Mouse (Mus musculus) adrenal gland, postnatal 10 days (tissue): ENCODE results near the gene Stx8. TPM values are rescaled to one million over a fixed set of nuclear protein-coding genes. Genes with fewer than 3 reads are reported as not detected.

Experiments used
- DNase-seq: peaks from one replicate; pipeline ENCODE4 v3.0.0; 2021; ENCODE audit warnings: mixed read lengths
- microRNA-seq: library from miRNA; unstranded; fragments of <30 nt; microRNA quantifications from one replicate; pipeline ENCODE4 v1.2.0, GENCODE M21; 2021
- total RNA-seq, 2 experiments: library from RNA; stranded (reverse); gene quantifications; 2 replicates each; pipeline ENCODE4 v1.2.3; 2021

The Stx8 gene
- total RNA-seq, 2 experiments from 2014 or later = 33.2 to 34.1 TPM

- DNase-seq = no peak
Observed at GRCm38 (mm10) chr11:68227837-68228236, 261.8 kb downstream of the Stx8 start.

- no peak for DNase-seq
Observed at GRCm38 (mm10) chr11:68228941-68229665, 263.1 kb downstream of the Stx8 start.

- DNase-seq = no peak
Observed at GRCm38 (mm10) chr11:68231558-68231957, 265.6 kb downstream of the Stx8 start.

- no peak for DNase-seq
Observed at GRCm38 (mm10) chr11:68233469-68233965, 267.5 kb downstream of the Stx8 start.

- no peak for DNase-seq
Observed at GRCm38 (mm10) chr11:68239756-68240155, 273.8 kb downstream of the Stx8 start.

- DNase-seq = no peak
Observed at GRCm38 (mm10) chr11:68244254-68244991, 278.4 kb downstream of the Stx8 start.

GRCm38 (mm10) chr11:68244992-68245261 is 278.9 kb downstream of the Stx8 start:
- no peak for DNase-seq

- no peak for DNase-seq
Observed at GRCm38 (mm10) chr11:68247897-68248296, 281.9 kb downstream of the Stx8 start.

- no peak for DNase-seq
Observed at GRCm38 (mm10) chr11:68250106-68250505, 284.1 kb downstream of the Stx8 start.

GRCm38 (mm10) chr11:68253531-68253930 is 287.5 kb downstream of the Stx8 start:
- DNase-seq = no peak

Small RNAs within 50 kb of the gene (microRNA-seq; reads per million reads assigned to microRNA genes)
- not detected for gene Mir6406

Other genes with a start within 250 kb of the Stx8 start
- under 1 TPM in 1 of 2 experiments, not detected in 1; 0.06 TPM for gene Glp2r, start 195.0 kb upstream of the Stx8 start, total RNA-seq
- gene Gsg1l2, start 191.6 kb upstream of the Stx8 start, total RNA-seq = not detected
- 10 to 100 TPM in 1 of 2 experiments, 1 to 10 TPM in 1; 5.2 to 23.7 TPM for gene Dhrs7c, start 168.0 kb upstream of the Stx8 start, total RNA-seq
- 1 to 10 TPM; 1.7 to 2.9 TPM for gene Usp43, start 44.0 kb upstream of the Stx8 start, total RNA-seq
- under 1 TPM in 1 of 2 experiments, not detected in 1; 0.55 TPM for gene Cfap52, start 542 bp upstream of the Stx8 start, total RNA-seq